Mouse (Mus musculus) urinary bladder, adult 2 months (tissue): ENCODE measurements around the gene Zfp981. TPM values are rescaled to one million over a fixed set of nuclear protein-coding genes. Genes with fewer than 3 reads are reported as not detected.
"Not testable (repeated sequence)": the region's sequence is repeated elsewhere in the genome, so short reads cannot be mapped to it uniquely, and the experiment has no call there.

Experiments used
- DNase-seq: peaks from one replicate; pipeline ENCODE4 v3.0.0; 2022; ENCODE audit warnings: low spot score
- polyA plus RNA-seq: library from polyadenylated mRNA; depleted of rRNA; stranded (reverse); fragments of >200 nt; gene quantifications from 2 replicates; pipeline ENCODE4 v1.2.3, GENCODE M21; 2012; rRNA removed

Gene Zfp981
- polyA plus RNA-seq, 1 experiment, result 0.17 TPM

DNA sequence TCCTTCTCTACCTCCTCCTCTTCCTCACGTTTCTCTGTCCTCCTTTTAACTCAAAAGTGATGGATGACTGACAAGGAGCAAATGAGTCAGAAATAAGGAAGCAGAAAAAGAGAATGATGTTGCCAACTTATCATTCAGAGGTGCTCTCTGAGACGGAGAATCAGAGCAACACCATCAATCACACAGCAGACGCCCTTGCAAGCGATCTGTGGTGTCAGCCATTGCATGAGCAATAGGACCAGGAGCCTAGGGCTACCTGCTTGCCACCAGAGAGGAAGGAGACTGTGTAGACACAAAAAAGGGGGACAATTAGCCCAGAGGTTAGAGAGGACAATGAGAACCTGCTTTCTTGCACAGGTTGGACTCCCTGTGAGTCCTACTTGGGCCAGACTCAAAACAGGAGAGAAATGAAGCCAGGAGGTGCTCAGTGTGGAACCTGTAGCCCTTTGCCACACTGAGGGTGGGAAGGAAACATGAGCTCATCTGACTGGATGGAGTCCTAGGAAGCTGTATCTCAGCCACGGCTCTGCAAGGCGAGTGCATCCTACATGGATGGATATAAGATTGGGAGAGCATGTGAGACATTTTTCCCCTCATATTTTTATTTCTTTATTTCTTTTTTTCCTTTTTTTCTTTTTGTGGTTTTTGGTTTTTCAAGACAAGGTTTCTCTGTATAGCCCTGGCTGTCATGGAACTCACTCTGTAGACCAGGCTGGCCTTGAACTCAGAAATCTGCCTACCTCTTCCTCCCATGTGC is 16.5 kb upstream of the Zfp981 start:
- not testable (repeated sequence) for DNase-seq

GRCm38 (mm10) chr4:146486753-146487152 is 15.1 kb upstream of the Zfp981 start:
- not testable (repeated sequence) for DNase-seq

DNA sequence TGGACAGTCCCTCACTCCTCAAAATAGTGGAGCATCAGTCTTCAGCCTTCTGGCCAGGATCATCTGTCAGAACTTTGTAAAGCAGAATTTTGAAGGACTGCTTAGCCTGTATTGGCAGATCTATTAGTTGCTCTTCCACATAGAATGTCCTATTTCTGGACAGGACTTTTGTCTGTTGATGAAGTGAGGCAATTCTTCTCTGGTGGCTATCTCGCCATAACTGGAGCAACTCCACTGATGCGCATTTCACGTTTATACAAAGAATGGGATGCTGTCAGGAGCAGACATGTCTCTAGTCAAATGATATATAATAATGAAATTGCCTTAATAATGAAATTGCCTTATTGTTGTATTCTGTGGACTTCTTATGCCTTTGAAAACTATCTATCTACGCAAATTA is 12.6 kb upstream of the Zfp981 start:
- DNase-seq, result not testable (repeated sequence)

GRCm38 (mm10) chr4:146491993-146492392 is 9.8 kb upstream of the Zfp981 start:
- not testable (repeated sequence) for DNase-seq

DNA sequence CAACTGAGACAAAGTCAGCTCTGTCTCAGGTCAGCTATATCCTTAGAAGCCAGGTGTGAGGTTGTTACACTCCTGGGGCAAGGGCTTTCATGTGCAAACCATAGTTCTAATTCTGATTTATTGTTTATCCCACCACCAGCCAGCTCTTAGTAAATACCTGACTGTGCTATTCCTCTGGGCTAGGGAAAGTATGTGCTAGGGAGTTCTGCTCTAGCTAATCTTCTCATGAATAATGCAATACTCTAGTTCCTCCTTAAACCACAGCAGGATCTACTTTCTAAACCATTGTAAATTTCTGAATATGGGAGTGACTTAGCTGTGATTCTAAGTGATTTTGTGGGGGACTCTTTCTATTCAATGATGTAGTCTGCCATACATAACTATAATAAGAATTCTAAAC is 9.4 kb upstream of the Zfp981 start:
- DNase-seq, result no peak

GRCm38 (mm10) chr4:146492851-146493250 is 9.0 kb upstream of the Zfp981 start:
- DNase-seq, result no peak

DNA sequence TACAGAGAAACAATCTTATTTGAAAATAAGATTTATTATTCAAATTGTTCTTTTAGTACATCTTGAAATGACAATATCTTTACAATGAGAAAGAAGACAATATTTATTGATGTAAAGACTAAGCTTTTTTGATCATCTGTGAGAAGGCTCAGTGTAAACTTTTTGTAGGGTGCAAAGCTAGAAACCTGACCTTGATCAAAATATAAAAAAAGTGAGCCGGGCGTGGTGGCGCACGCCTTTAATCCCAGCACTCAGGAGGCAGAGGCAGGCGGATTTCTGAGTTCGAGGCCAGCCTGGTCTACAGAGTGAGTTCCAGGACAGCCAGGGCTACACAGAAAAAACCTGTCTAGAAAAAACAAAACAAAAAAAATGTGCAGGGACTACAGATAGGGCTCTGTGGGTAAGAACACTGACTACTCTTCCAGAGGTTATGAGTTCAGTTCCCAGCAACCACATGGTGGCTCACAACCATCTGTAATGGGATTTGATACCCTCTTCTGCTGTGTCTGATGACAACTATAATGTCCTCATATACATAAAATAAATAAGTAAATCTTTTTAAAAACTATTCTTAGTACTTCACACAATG is 8.4 kb upstream of the Zfp981 start:
- DNase-seq, result not testable (repeated sequence)

DNA sequence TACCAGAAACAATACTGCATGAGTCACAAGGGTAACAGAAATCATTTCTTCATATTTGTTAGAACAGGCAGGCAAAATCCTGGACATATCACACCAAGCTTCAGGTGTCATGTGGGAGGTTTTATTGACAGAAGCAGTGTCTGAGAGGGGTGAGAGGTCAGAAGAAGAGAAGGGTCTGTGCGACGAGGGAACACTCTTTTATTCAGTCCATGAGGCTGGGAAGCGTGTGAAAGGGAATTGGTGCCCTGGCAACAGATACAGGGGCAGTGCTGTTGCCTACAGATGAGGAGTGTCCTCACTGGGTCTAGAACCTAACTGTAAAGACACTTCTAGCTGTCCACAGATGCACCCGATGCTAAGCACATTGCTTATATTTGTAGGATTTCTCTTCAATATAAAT is 6.8 kb upstream of the Zfp981 start:
- no peak for DNase-seq

- not testable (repeated sequence) for DNase-seq
Measured at GRCm38 (mm10) chr4:146497695-146498275, 4.0 kb upstream of the Zfp981 start.

DNA sequence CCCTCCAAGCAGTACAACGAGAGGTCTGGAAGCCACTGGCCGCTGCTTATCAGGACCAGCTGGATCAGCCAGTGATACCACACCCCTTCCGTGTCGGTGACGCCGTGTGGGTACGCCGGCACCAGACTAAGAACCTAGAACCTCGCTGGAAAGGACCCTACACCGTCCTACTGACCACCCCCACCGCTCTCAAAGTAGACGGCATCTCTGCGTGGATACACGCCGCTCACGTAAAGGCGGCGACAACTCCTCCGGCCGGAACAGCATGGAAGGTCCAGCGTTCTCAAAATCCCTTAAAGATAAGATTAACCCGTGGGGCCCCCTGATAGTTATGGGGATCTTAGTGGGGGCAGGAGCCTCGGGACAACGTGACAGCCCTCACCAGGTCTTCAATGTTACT is 7.2 kb downstream of the Zfp981 start:
- not testable (repeated sequence) for DNase-seq

DNA sequence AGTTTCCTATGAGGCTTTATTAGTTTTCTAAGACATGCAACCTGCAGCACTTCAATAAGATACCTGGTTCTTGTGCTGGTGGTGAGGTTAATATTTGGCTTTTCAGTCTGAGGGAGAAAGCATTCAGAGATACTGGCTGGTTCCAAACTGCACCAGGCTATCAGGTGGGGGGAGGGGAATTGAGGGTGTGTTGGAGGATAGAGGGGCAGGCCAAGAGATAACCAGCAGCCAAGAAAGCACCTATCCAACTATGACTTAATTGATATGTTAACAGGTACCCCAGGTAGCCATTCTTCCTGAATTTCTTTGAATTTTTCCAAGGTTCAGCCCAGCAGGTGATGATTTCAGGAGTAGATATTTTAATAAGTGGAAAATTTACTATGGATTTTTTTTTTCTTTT is 10.0 kb downstream of the Zfp981 start:
- not testable (repeated sequence) for DNase-seq

- no peak for DNase-seq
Measured at GRCm38 (mm10) chr4:146516474-146516873, 14.6 kb downstream of the Zfp981 start.

DNA sequence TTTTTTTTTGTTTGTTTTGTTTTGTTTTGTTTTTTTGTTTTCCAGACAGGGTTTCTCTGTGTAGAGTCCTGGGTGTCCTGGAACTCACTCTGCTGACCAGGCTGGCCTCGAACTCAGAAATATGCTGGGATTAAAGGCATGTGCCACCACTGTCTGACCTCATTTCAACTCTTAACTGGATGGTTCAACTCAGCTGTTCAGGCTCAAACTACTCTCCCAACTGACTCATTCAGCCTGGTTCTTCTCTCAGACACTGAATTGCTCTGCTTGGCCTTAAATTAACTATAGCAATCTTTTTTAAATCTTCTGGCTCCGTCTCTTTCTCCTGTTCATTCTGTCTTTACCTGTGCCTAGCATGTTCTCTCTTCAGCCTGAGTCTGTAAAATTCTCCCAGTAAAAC is 15.3 kb downstream of the Zfp981 start:
- not testable (repeated sequence) for DNase-seq

GRCm38 (mm10) chr4:146520723-146521122 is 18.9 kb downstream of the Zfp981 start:
- no peak for DNase-seq

GRCm38 (mm10) chr4:146534574-146534973 is 32.7 kb downstream of the Zfp981 start:
- no peak for DNase-seq

GRCm38 (mm10) chr4:146535883-146536282 is 34.1 kb downstream of the Zfp981 start:
- DNase-seq, result no peak

DNA sequence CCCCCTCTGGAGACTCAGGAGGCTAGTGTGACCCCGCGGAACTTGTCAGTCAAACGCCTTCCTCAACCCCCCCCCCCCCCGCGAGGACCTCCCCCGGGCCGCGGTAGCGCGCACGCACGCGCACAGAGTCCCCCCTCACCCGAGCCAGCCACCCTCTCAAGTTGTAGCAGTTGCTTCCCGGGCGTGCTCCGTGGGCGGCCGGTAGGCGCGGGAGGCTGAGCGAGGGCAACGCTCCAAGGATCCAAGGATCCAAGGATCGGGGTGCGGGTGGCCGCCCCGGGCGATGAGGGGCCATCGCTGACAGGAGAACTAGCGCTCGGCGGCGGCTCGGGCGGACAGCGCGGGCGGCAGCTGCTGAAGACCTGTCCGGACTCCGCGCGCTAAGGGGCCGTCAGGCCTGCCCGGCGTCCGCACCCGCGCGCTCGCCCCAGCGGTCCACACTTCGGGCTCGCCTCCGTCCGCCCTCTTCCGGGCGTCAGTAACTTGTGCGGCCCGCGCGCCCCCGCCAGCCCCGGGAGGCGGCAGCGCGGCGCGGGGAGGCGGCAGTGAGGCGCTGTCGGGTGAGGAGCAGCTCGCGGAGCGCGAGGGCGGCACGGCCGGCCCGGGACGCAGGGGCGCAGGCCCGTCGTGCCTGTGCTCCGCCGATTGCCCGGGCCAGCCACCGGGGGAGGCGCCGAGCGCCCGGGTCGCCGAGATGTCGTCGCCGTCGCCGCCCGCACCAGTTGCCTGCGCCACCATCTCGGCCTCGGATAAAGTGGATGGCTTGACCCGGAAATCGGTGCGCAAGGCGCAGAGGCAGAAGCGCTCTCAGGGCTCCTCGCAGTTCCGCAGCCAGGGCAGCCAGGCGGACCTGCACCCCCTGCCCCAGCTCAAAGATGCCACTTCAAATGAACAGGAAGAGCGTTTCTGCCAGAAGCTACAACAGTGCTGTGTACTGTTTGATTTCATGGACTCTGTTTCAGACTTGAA is 78.4 kb downstream of the Zfp981 start:
- DNase-seq, result not testable (repeated sequence)

Other genes with a start within 250 kb of the Zfp981 start
- gene Zfp992, start 53.0 kb upstream of the Zfp981 start, polyA plus RNA-seq, result 3.6 and 4.0 TPM in 2 replicates
- gene Zfp993, start 108.9 kb downstream of the Zfp981 start, polyA plus RNA-seq, result 5.9 and 6.2 TPM in 2 replicates